Mouse (Mus musculus) E14TG2a.4 (cell line): ENCODE measurements around the gene Gm20449.

Experiments
- CTCF ChIP-seq: conservative IDR thresholded peaks from 2 replicates; pipeline ENCODE4 v1.5.1; 2014; ENCODE audit warnings: low read length
- NANOG ChIP-seq: IDR thresholded peaks from 2 replicates; pipeline ENCODE4 v1.6.1; 2014; ENCODE audit warnings: borderline replicate concordance, low read length, mixed read lengths

GRCm38 (mm10) chr7:41500151-41500934 lies 1.1 kb upstream of the Gm20449 start:
- TF ChIP-seq CTCF, result peak; percentile 18
- no peak for TF ChIP-seq NANOG
